ENCODE assay signal across 8 mouse cellular contexts in the genomic region with DNA sequence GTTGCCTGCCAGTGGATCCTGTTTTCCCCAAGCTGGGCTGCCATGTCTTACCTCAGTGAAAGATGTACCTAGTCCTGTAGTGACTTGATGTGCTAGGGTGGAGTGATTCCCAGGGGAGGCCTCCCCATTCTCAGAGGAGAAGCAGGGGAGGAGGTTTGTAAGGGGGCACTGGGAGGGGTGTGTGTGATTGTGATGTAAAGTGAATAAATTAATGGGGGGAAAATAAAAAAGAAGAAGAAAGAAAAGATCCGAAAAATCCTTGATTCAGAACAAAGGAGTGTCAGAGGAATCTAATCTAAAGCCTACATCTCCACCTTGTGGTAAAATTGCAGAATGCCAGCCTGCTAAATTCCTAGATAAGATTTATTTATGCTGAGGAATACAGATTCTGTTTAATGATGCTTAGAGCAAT. TPM values are rescaled to one million over a fixed set of nuclear protein-coding genes. Genes with fewer than 3 reads are reported as not detected.
DNase-seq lines count a peak whose midpoint lies in the region; ATAC-seq and TF ChIP-seq lines count a peak whose summit lies in the region.

No protein-coding gene starts in this region.

- H3K9me3 ChIP-seq in liver, postnatal 0 days (ENCODE audit: low read length): no peaks in the 10 kb centered on the region
- no peaks in the 10 kb centered on the region for H3K9me3 ChIP-seq in stomach, embryonic 16.5 days (replicated peaks; ENCODE audit: control insufficient read depth, low read length)

- no peak for ATAC-seq in liver, postnatal 0 days
- ATAC-seq in erythroid progenitor cell, adult 5-6 weeks (replicated peaks; ENCODE audit: low FRiP score, poor library complexity, severe bottlenecking): 0 out of 2 replicates have a peak, but pooled peaks have one; percentile 46
- ATAC-seq in stomach, embryonic 16.5 days (ENCODE audit: insufficient read depth, low FRiP score): 0 out of 2 replicates have a peak, but pooled peaks have one; percentile 21

- TF ChIP-seq CTCF in liver, postnatal 0 days (IDR thresholded peaks at IDR 0.05; ENCODE audit: low read depth): peak; percentile 75

- H3K27ac ChIP-seq in liver, postnatal 0 days (ENCODE audit: low read depth): no peak overlapping the region
- H3K27ac ChIP-seq in stomach, embryonic 16.5 days (ENCODE audit: low read length): no peak overlapping the region

- TF ChIP-seq EP300 in liver, postnatal 0 days (IDR thresholded peaks at IDR 0.05; ENCODE audit: low read depth): no peak

- H3K27me3 ChIP-seq in liver, postnatal 0 days (ENCODE audit: insufficient read depth, low read length): no peaks in the 10 kb centered on the region
- H3K27me3 ChIP-seq in stomach, embryonic 16.5 days (ENCODE audit: control insufficient read depth, insufficient read depth, low read length): no peaks in the 10 kb centered on the region

- no peak for DNase-seq in liver, postnatal 0 days
- no peak for DNase-seq in liver
- DNase-seq in R1 (ENCODE audit: low read depth, low spot score): peak; percentile 72
- peak; percentile 82 for DNase-seq in induced T-regulatory cell, adult 2 months (ENCODE audit: low read depth)
- peak; percentile 70 for DNase-seq in lung, postnatal 36 days
- DNase-seq in frontal cortex, postnatal 14 days (ENCODE audit: low spot score in 2 of 2): no peak

- 12% methylated on average over 1 of the region's 1 CpGs for WGBS in liver, postnatal 0 days (ENCODE audit: insufficient replicate concordance)
- 5% methylated on average over 1 of the region's 1 CpGs for WGBS in stomach, embryonic 16.5 days

- no peaks in the 10 kb centered on the region for H3K4me1 ChIP-seq in liver, postnatal 0 days (ENCODE audit: insufficient read depth)
- H3K4me1 ChIP-seq in stomach, embryonic 16.5 days (ENCODE audit: control insufficient read depth, insufficient read depth, low read length): no peaks in the 10 kb centered on the region

- H3K4me3 ChIP-seq in liver, postnatal 0 days (ENCODE audit: low read depth, low read length): no peak overlapping the region
- no peak overlapping the region for H3K4me3 ChIP-seq in stomach, embryonic 16.5 days (replicated peaks; ENCODE audit: low read length)

- H3K36me3 ChIP-seq in liver, postnatal 0 days (replicated peaks; ENCODE audit: insufficient read depth, low read length): no peaks in the 10 kb centered on the region
- no peaks in the 10 kb centered on the region for H3K36me3 ChIP-seq in stomach, embryonic 16.5 days (ENCODE audit: control insufficient read depth, insufficient read depth, low read length)

- no peak overlapping the region for H3K4me2 ChIP-seq in liver, postnatal 0 days (ENCODE audit: low read depth, low read length)
- H3K4me2 ChIP-seq in stomach, embryonic 16.5 days (ENCODE audit: low read depth, low read length): no peak overlapping the region

- H3K9ac ChIP-seq in liver, postnatal 0 days (replicated peaks): no peak overlapping the region
- peak overlapping the region; percentile 47; the same call in 1 of the 2 replicates for H3K9ac ChIP-seq in stomach, embryonic 16.5 days (ENCODE audit: low read length)

RNA-seq across cellular contexts. Expression of gene Atxn2l, which starts 24.9 kb away (rescaled TPM):
- 12.0 and 13.6 TPM in 2 replicates for polyA plus RNA-seq in liver, postnatal 0 days (2015; fragmentation: Nextera tagmentation; extraction: Ambion mirVana)
- total RNA-seq in erythroid progenitor cell, adult 5-6 weeks (2015; ENCODE audit: low replicate concordance): 94.7 and 95.1 TPM in 2 replicates
- total RNA-seq in erythroid progenitor cell, adult 5-6 weeks (2017; ENCODE audit: low replicate concordance): 71.8 and 75.6 TPM in 2 replicates
- polyA plus RNA-seq in stomach, embryonic 16.5 days (2015; fragmentation: Nextera tagmentation; extraction: Ambion mirVana): 31.2 and 33.4 TPM in 2 replicates

RNA-seq across cellular contexts. Expression of gene Eif3c, which starts 38.0 kb away (rescaled TPM):
- polyA plus RNA-seq in liver, postnatal 0 days (2015; fragmentation: Nextera tagmentation; extraction: Ambion mirVana): 78.4 and 90.9 TPM in 2 replicates
- 42.3 and 63.8 TPM in 2 replicates for total RNA-seq in erythroid progenitor cell, adult 5-6 weeks (2015; ENCODE audit: low replicate concordance)
- total RNA-seq in erythroid progenitor cell, adult 5-6 weeks (2017; ENCODE audit: low replicate concordance): 77.8 and 113 TPM in 2 replicates
- 165 and 176 TPM in 2 replicates for polyA plus RNA-seq in stomach, embryonic 16.5 days (2015; fragmentation: Nextera tagmentation; extraction: Ambion mirVana)

RNA-seq across cellular contexts. Expression of gene Tufm, which starts 41.0 kb away (rescaled TPM):
- polyA plus RNA-seq in liver, postnatal 0 days (2015; fragmentation: Nextera tagmentation; extraction: Ambion mirVana): 57.6 and 57.7 TPM in 2 replicates
- 23.8 and 28.1 TPM in 2 replicates for total RNA-seq in erythroid progenitor cell, adult 5-6 weeks (2015; ENCODE audit: low replicate concordance)
- 10.7 and 11.6 TPM in 2 replicates for total RNA-seq in erythroid progenitor cell, adult 5-6 weeks (2017; ENCODE audit: low replicate concordance)
- 140 and 154 TPM in 2 replicates for polyA plus RNA-seq in stomach, embryonic 16.5 days (2015; fragmentation: Nextera tagmentation; extraction: Ambion mirVana)

RNA-seq across cellular contexts. Expression of gene Sh2b1, which starts 52.9 kb away (rescaled TPM):
- polyA plus RNA-seq in liver, postnatal 0 days (2015; fragmentation: Nextera tagmentation; extraction: Ambion mirVana): 13.5 and 13.7 TPM in 2 replicates
- total RNA-seq in erythroid progenitor cell, adult 5-6 weeks (2015; ENCODE audit: low replicate concordance): 4.7 and 12.6 TPM in 2 replicates
- total RNA-seq in erythroid progenitor cell, adult 5-6 weeks (2017; ENCODE audit: low replicate concordance): 4.1 and 4.6 TPM in 2 replicates
- polyA plus RNA-seq in stomach, embryonic 16.5 days (2015; fragmentation: Nextera tagmentation; extraction: Ambion mirVana): 40.9 and 42.1 TPM in 2 replicates

RNA-seq across cellular contexts. Expression of gene Apobr, which starts 56.6 kb away (rescaled TPM):
- polyA plus RNA-seq in liver, postnatal 0 days (2015; fragmentation: Nextera tagmentation; extraction: Ambion mirVana): 3.0 and 4.0 TPM in 2 replicates
- 5.9 and 12.3 TPM in 2 replicates for total RNA-seq in erythroid progenitor cell, adult 5-6 weeks (2015; ENCODE audit: low replicate concordance)
- total RNA-seq in erythroid progenitor cell, adult 5-6 weeks (2017; ENCODE audit: low replicate concordance): 3.2 and 6.1 TPM in 2 replicates
- 1.4 and 2.2 TPM in 2 replicates for polyA plus RNA-seq in stomach, embryonic 16.5 days (2015; fragmentation: Nextera tagmentation; extraction: Ambion mirVana)

Comparison
In these comparisons a context has a peak if more than half of its experiments do, and no peak if none do; other contexts are left out.
1. DNase-seq: peak in R1 (single experiment), induced T-regulatory cell, adult 2 months (single experiment) and lung, postnatal 36 days (single experiment); none in liver, postnatal 0 days (single experiment), liver (single experiment) and frontal cortex, postnatal 14 days (0 of 2).